Mouse (Mus musculus) forebrain, embryonic 11.5 days (tissue): ENCODE results near the gene Dhrs7. TPM values are rescaled to one million over a fixed set of nuclear protein-coding genes. Genes with fewer than 3 reads are reported as not detected.
"Not testable (repeated sequence)": the region's sequence is repeated elsewhere in the genome, so short reads cannot be mapped to it uniquely, and the experiment has no call there.

ENCODE experiments used
- ATAC-seq: fragments of 200-750 bp; cut with Nextera tagmentation; replicated peaks from 2 replicates; pipeline ENCODE4 v1.8.0; 2017; ENCODE audit warnings: moderate TSS enrichment; ENCODE audit not compliant: low FRiP score
- DNase-seq: peaks from one replicate; pipeline ENCODE4 v3.0.0-alpha.2; 2017; ENCODE audit warnings: low spot score
- H3K27ac ChIP-seq: fragments of 300-500 bp; sonication (generic); 2 replicates; pipeline ENCODE4 v1.5.1; 2014; ENCODE audit warnings: low read depth, low read length
- H3K27me3 ChIP-seq: fragments of 300-500 bp; sonication (generic); 2 replicates; pipeline ENCODE4 v1.6.1; 2014; ENCODE audit warnings: mild to moderate bottlenecking, low read length, mixed read lengths; ENCODE audit not compliant: control insufficient read depth, insufficient read depth
- H3K36me3 ChIP-seq: fragments of 300-500 bp; sonication (generic); 2 replicates; pipeline ENCODE4 v1.6.1; 2014; ENCODE audit warnings: mild to moderate bottlenecking, low read length, moderate library complexity, mixed read lengths; ENCODE audit not compliant: control insufficient read depth, insufficient read depth
- H3K4me1 ChIP-seq: fragments of 300-500 bp; sonication (generic); replicated peaks from 2 replicates; pipeline ENCODE4 v1.6.1; 2014; ENCODE audit warnings: low read length, mixed read lengths; ENCODE audit not compliant: control insufficient read depth, insufficient read depth
- H3K4me2 ChIP-seq: fragments of 300-500 bp; sonication (generic); 2 replicates; pipeline ENCODE4 v1.6.1; 2014; ENCODE audit warnings: low read depth, mild to moderate bottlenecking, low read length, moderate library complexity, mixed read lengths; ENCODE audit not compliant: severe bottlenecking
- H3K4me3 ChIP-seq: fragments of 300-500 bp; sonication (generic); 2 replicates; pipeline ENCODE4 v1.5.1; 2014; ENCODE audit warnings: low read depth, low read length
- H3K9ac ChIP-seq: fragments of 300-500 bp; sonication (generic); 2 replicates; pipeline ENCODE4 v1.6.1; 2014; ENCODE audit warnings: low read length
- H3K9me3 ChIP-seq: fragments of 300-500 bp; sonication (generic); 2 replicates; pipeline ENCODE4 v1.6.1; 2016; ENCODE audit warnings: low read length, mixed read lengths; ENCODE audit not compliant: control insufficient read depth
- WGBS: fragments of 180-500 bp; shearing (Covaris S2); extraction: QIAGEN DNeasy Blood & Tissue Kit; methylation state at CpG from one replicate; pipeline ENCODE4 v1.1.7; 2014; 5-methylcytosine and 5-hydroxymethylcytosine counted together
- polyA plus RNA-seq: library from polyadenylated mRNA; unstranded; fragments of >200 nt; fragmentation: Nextera tagmentation; extraction: Ambion mirVana; gene quantifications from 2 replicates; pipeline ENCODE4 v1.2.1, GENCODE M21; 2014

Dhrs7 gene
- polyA plus RNA-seq: 4.8 and 5.6 TPM in 2 replicates

GRCm38 (mm10) chr12:72664735-72665337 lies at the start of gene Dhrs7:
Gene Dhrs7, minus strand, starts transcription at chr12:72664909.
- Histone ChIP-seq H3K9me3 (no peaks in the 10 kb centered on the region), H3K4me1 (0 out of 2 replicates have a peak, but pooled peaks cover 7% of the 10 kb centered on the region), H3K4me3 (peak within 1 kb of the TSS; percentile 50), H3K9ac (peak within 1 kb of the TSS; percentile 64), H3K27ac (no peak within 1 kb of the TSS), H3K36me3 (no peaks in the 10 kb centered on the region), H3K4me2 (peak within 1 kb of the TSS; percentile 95), H3K27me3 (0 out of 2 replicates have a peak, but pooled peaks cover 2% of the 10 kb centered on the region)
- DNase-seq: peak; percentile 85
- peak; percentile 87 for ATAC-seq
- 3% methylated on average over 33 of the region's 33 CpGs for WGBS

- 93% methylated on average over 3 of the region's 3 CpGs for WGBS
Measured at GRCm38 (mm10) chr12:72709981-72710380, 45.3 kb upstream of the Dhrs7 start.

GRCm38 (mm10) chr12:72704068-72704467 lies 39.4 kb upstream of the Dhrs7 start:
- no peaks in the 10 kb centered on the region for H3K27me3 ChIP-seq
- ATAC-seq: no peak
- H3K4me2 ChIP-seq: no peak overlapping the region
- H3K9me3 ChIP-seq: no peaks in the 10 kb centered on the region
- DNase-seq: no peak
- H3K27ac ChIP-seq: no peak overlapping the region
- H3K36me3 ChIP-seq: no peaks in the 10 kb centered on the region
- H3K4me3 ChIP-seq: no peak overlapping the region
- no peaks in the 10 kb centered on the region for H3K4me1 ChIP-seq
- WGBS: 95% methylated on average over 4 of the region's 4 CpGs
- H3K9ac ChIP-seq: no peak overlapping the region

More at GRCm38 (mm10) chr12:72709981-72710380, 45.3 kb upstream of the Dhrs7 start:
- Histone ChIP-seq H3K4me1 (no peaks in the 10 kb centered on the region), H3K9me3 (no peaks in the 10 kb centered on the region), H3K4me2 (no peak overlapping the region), H3K27me3 (no peaks in the 10 kb centered on the region), H3K36me3 (no peaks in the 10 kb centered on the region), H3K4me3 (no peak overlapping the region), H3K9ac (no peak overlapping the region), H3K27ac (no peak overlapping the region)
- no peak for DNase-seq
- no peak for ATAC-seq

- Histone ChIP-seq H3K27ac (no peak overlapping the region), H3K27me3 (no peaks in the 10 kb centered on the region), H3K9me3 (no peaks in the 10 kb centered on the region), H3K4me3 (no peak overlapping the region), H3K36me3 (no peaks in the 10 kb centered on the region), H3K4me2 (no peak overlapping the region), H3K4me1 (no peaks in the 10 kb centered on the region), H3K9ac (no peak overlapping the region)
- 22% methylated on average over 1 of the region's 1 CpGs for WGBS
- DNase-seq: no peak
- no peak for ATAC-seq
Measured at GRCm38 (mm10) chr12:72700013-72700412, 35.3 kb upstream of the Dhrs7 start.

GRCm38 (mm10) chr12:72694901-72695463 lies 30.3 kb upstream of the Dhrs7 start:
- no peak overlapping the region for H3K9ac ChIP-seq

GRCm38 (mm10) chr12:72694438-72694837 lies 29.7 kb upstream of the Dhrs7 start:
- H3K27ac ChIP-seq: no peak overlapping the region
- H3K4me1 ChIP-seq: no peaks in the 10 kb centered on the region
- no peaks in the 10 kb centered on the region for H3K9me3 ChIP-seq
- H3K4me3 ChIP-seq: no peak overlapping the region
- no peak for ATAC-seq
- no peak for DNase-seq
- WGBS: 81% methylated on average over 12 of the region's 12 CpGs
- H3K4me2 ChIP-seq: no peak overlapping the region
- H3K36me3 ChIP-seq: no peaks in the 10 kb centered on the region
- no peak overlapping the region for H3K9ac ChIP-seq
- no peaks in the 10 kb centered on the region for H3K27me3 ChIP-seq

More at GRCm38 (mm10) chr12:72694901-72695463, 30.3 kb upstream of the Dhrs7 start:
- no peaks in the 10 kb centered on the region for H3K36me3 ChIP-seq
- no peaks in the 10 kb centered on the region for H3K4me1 ChIP-seq
- ATAC-seq: no peak
- H3K4me3 ChIP-seq: no peak overlapping the region
- no peaks in the 10 kb centered on the region for H3K9me3 ChIP-seq
- H3K27me3 ChIP-seq: no peaks in the 10 kb centered on the region
- DNase-seq: no peak
- 67% methylated on average over 9 of the region's 9 CpGs for WGBS
- no peak overlapping the region for H3K27ac ChIP-seq
- no peak overlapping the region for H3K4me2 ChIP-seq

- ATAC-seq (no peak), DNase-seq (no peak)
- no peak overlapping the region for H3K4me3 ChIP-seq
- no peaks in the 10 kb centered on the region for H3K36me3 ChIP-seq
- no peaks in the 10 kb centered on the region for H3K27me3 ChIP-seq
- no peaks in the 10 kb centered on the region for H3K4me1 ChIP-seq
- no peak overlapping the region for H3K27ac ChIP-seq
- 57% methylated on average over 6 of the region's 6 CpGs for WGBS
- no peak overlapping the region for H3K9ac ChIP-seq
- H3K4me2 ChIP-seq: no peak overlapping the region
- H3K9me3 ChIP-seq: no peaks in the 10 kb centered on the region
Measured at GRCm38 (mm10) chr12:72693895-72694294, 29.2 kb upstream of the Dhrs7 start.

- DNase-seq: not testable (repeated sequence)
- WGBS: 19% methylated on average over 2 of the region's 2 CpGs
Measured at GRCm38 (mm10) chr12:72688281-72688680, 23.6 kb upstream of the Dhrs7 start.

GRCm38 (mm10) chr12:72687741-72688140 lies 23.0 kb upstream of the Dhrs7 start:
- H3K27ac ChIP-seq, H3K4me3 ChIP-seq, H3K4me1 ChIP-seq, H3K9me3 ChIP-seq, ATAC-seq, H3K4me2 ChIP-seq, H3K9ac ChIP-seq, H3K27me3 ChIP-seq, DNase-seq, H3K36me3 ChIP-seq: not testable (repeated sequence)
- 9% methylated on average over 6 of the region's 6 CpGs for WGBS

More at GRCm38 (mm10) chr12:72688281-72688680, 23.6 kb upstream of the Dhrs7 start:
- not testable (repeated sequence) for H3K9me3 ChIP-seq, H3K4me1 ChIP-seq, H3K4me3 ChIP-seq, ATAC-seq, H3K36me3 ChIP-seq, H3K9ac ChIP-seq, H3K4me2 ChIP-seq, H3K27me3 ChIP-seq, H3K27ac ChIP-seq
